Mouse (Mus musculus) myocyte (in vitro differentiated cells): ENCODE measurements around the gene Tubgcp4.

Experiments used
- E2F4 ChIP-seq: IDR thresholded peaks from one replicate; pipeline ENCODE4 v1.6.1; 2011; ENCODE audit warnings: mild to moderate bottlenecking, control low read depth, moderate library complexity; ENCODE audit not compliant: insufficient read depth
- MAX ChIP-seq: IDR thresholded peaks from one replicate; pipeline ENCODE4 v1.6.1; 2011; ENCODE audit warnings: low read depth, mild to moderate bottlenecking, control low read depth
- MYOD1 ChIP-seq, 3 experiments: IDR thresholded peaks; one replicate each; pipeline ENCODE4 v1.6.1; 2011; ENCODE audit warnings: control low read depth in 2 of 3, low read depth in 2 of 3, mild to moderate bottlenecking in 2 of 3, moderate library complexity in 1 of 3; ENCODE audit not compliant: insufficient read length in 2 of 3, control insufficient read depth in 1 of 3
- MYOG ChIP-seq, 3 experiments: IDR thresholded peaks; one replicate each; pipeline ENCODE4 v1.6.1; 2011; ENCODE audit warnings: control low read depth in 2 of 3, low read depth in 2 of 3, mild to moderate bottlenecking in 2 of 3; ENCODE audit not compliant: insufficient read length in 2 of 3, control insufficient read depth in 1 of 3, insufficient read depth in 1 of 3
- POLR2A ChIP-seq: IDR thresholded peaks from one replicate; pipeline ENCODE4 v1.6.1; 2011; ENCODE audit warnings: low read depth, mild to moderate bottlenecking, control low read depth, moderate library complexity; ENCODE audit not compliant: insufficient read length
- POLR2AphosphoS2 ChIP-seq: IDR thresholded peaks from one replicate; pipeline ENCODE4 v1.6.1; 2011; ENCODE audit warnings: low read depth, control low read depth; ENCODE audit not compliant: insufficient read length
- REST ChIP-seq: IDR thresholded peaks from one replicate; pipeline ENCODE4 v1.6.1; 2011; ENCODE audit warnings: mild to moderate bottlenecking, control low read depth, moderate library complexity; ENCODE audit not compliant: insufficient read depth, insufficient read length
- SRF ChIP-seq: IDR thresholded peaks from one replicate; pipeline ENCODE4 v1.6.1; 2011; ENCODE audit warnings: low read depth; ENCODE audit not compliant: control insufficient read depth, insufficient read length
- TCF12 ChIP-seq: IDR thresholded peaks from one replicate; pipeline ENCODE4 v1.6.1; 2011; ENCODE audit warnings: mild to moderate bottlenecking, control low read depth; ENCODE audit not compliant: poor library complexity, insufficient read depth, severe bottlenecking
- TCF3 ChIP-seq: IDR thresholded peaks from one replicate; pipeline ENCODE4 v1.6.1; 2011; ENCODE audit warnings: low read depth, control low read depth; ENCODE audit not compliant: insufficient read length
- USF1 ChIP-seq: IDR thresholded peaks from one replicate; pipeline ENCODE4 v1.6.1; 2011; ENCODE audit warnings: low read depth, mild to moderate bottlenecking, control low read depth, moderate library complexity

GRCm38 (mm10) chr2:121214491-121214890, 44.0 kb downstream of the Tubgcp4 start:
- no peak for TF ChIP-seq MYOG (IDR thresholded peaks at IDR 0.05; ENCODE audit: control insufficient read depth in 1 of 3, insufficient read depth in 1 of 3, insufficient read length in 2 of 3, low read depth in 2 of 3)
- no peak for TF ChIP-seq MYOD1 (IDR thresholded peaks at IDR 0.05; ENCODE audit: control insufficient read depth in 1 of 3, insufficient read length in 2 of 3, low read depth in 2 of 3)
- no peak for TF ChIP-seq USF1
- TF ChIP-seq POLR2A, result no peak
- TF ChIP-seq TCF3, result no peak
- TF ChIP-seq TCF12, result no peak
- no peak for TF ChIP-seq REST
- no peak for TF ChIP-seq MAX
- TF ChIP-seq POLR2AphosphoS2, result no peak
- no peak for TF ChIP-seq SRF
- TF ChIP-seq E2F4, result no peak
